Mouse (Mus musculus): ENCODE measurements around the gene Lrrc58.

Gene Lrrc58

DNA sequence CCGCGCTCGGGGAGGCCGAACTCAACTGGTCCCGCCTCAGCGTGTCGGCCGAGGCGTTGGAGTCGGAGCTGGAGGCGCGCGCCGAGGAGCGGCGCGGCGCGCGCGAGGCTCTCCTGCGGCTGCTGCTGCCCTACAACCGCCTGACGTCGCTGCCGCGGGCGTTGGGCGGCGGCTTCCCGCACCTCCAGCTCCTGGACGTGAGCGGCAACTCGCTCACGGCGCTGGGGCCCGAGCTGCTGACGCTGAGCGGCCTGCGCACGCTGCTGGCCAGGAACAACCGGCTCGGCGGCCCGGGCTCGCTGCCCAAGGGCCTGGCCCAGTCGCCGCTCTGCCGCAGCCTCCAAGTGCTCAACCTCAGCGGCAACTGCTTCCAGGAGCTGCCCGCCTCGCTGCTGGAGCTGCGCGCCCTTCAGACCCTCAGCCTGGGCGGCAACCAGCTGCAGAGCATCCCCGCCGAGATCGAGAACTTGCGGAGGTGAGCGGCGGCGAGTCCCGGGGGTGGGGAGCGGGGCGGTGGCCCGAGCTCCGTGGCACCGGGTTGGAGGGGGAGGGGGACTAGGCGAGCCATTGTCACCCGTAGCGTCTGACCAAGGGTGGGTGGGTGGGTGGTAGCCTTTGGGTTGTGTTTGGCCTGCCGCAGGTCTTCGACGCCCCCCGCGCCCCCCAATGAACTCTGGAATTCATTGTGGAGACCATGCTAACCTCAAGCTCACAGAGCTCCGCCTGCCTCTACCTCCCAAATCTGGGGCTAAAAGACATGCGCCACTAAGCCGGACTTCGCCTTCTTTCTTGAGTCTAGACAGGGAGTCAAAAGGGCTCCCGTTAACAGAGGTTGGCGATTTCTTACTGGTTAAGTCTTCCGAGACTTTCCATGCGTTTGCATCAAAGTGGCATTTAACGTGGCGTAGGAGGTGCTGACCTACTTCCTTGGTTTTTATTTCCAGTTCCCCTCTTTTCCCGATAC lies 599 bp downstream of the Lrrc58 start:
- peak; percentile 74 for DNase-seq (ENCODE audit: low read depth, low spot score)

DNA sequence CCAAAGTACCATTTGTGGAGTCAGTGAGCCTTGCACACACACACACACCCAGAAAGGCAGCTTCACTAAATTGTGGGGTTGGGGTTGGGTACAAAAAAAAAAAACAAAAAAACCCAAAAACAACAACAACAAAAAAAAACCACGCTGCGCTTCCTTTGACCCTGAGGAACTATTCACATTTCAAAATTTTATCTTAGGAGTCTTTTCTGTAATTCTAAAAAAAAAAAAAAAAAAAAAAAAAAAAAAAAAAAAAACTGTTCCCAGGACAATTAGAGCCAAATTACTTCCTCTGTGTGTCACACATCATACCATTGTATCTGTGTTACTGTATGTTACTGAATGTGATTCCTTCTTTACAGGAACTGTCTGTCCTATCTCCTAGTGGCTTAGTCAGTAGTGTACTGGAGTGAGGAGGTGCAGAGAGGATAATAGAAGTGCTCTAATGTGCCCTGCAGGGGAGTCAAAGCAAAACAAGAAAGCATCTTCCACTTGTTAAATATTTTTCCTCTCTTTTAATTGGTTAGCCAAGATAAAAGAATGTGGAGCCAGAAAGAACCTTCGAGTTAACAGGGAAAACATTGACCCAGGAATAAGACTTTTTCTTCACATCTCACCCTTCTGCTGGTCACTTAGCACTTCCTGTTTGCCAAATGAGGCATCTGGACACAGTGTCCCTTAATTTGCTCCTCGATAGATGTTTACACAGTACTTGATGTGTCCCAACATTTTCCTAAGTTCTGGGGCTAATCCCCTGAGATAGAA lies 1.5 kb downstream of the Lrrc58 start:
- peak; percentile 30 for DNase-seq (ENCODE audit: low read depth, low spot score)

DNA sequence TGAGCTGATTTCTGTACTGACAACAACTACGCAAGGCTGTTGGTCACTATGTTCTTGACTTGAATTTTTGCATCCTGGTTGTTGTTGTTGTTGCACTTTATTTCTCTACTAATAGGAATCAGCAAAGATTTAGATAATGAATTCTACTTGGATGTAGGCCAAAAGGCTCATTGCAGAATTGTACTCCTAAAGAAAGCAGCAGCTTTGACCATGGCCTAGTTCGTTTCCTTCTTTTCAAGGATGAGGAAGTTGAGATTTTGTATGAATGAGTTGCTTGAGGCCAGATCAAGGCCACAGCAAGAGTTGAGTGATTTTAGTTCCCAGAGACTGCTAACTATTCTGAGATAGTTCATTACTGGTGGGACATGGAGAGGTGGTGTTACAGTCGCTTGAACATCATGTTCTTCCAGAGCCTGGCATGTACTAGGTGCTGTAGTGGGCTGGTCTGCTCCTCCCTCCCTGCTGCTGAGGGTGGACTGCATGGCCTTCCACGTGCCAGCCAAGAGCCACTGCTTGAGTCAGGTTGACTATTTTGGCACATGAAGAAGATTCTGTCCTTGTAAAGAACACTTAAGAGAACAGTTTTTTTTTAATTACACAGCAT lies 3.0 kb downstream of the Lrrc58 start:
- no peak for DNase-seq (ENCODE audit: low read depth, low spot score)

DNA sequence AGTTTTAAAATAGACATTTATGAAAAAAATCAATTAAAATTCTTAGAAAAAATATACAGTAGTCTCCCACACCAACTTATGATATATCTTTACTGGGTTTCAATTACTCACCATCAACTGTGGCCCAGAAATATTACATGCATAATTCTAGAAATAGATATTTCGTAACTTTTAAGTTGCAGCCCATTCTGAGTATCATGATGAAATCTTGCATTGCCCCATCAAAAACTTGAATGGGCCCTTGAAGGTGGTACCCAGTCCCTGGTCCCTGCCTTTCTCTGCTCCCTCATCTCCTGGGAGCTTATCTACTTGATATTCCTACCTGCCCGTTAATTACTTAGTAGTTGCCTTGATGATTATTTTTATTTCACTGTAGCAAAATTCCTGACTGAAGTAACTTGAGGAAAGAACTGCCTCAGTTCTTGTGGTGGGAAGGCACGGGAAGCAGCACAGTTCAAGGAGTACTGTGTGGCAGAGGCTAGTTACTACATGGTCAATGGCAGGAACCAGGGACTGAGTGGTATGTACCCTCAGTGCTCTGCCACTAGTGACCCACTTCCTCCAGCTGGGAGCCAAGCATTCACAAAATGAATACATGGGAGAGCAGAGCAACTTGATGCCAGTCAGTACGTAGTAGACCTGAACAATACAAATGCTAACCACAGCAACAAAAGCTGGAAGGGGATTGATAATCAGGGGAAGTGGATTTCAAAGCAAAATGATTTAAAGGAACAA lies 6.5 kb downstream of the Lrrc58 start:
- DNase-seq (ENCODE audit: low read depth, low spot score): no peak

DNA sequence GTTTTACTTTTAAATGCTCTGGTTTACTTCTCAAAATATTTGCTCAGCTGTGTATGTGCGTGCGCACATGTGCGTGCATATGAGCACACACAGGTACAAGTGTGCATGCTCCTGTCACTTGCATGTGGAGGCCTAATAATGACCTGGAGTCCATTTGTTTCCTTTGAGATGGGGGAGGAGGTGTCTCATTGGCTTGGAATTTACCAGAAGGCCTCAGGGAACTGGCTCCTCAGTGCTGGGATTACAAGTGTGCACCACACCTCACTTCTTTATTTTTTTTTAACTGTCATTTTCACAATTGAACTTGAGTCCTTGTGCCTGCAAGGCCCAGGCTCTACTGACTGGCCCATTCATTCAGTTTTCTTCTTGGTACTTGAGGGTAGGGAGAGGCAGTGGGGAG lies 9.2 kb downstream of the Lrrc58 start:
- DNase-seq (ENCODE audit: low read depth, low spot score): no peak

DNA sequence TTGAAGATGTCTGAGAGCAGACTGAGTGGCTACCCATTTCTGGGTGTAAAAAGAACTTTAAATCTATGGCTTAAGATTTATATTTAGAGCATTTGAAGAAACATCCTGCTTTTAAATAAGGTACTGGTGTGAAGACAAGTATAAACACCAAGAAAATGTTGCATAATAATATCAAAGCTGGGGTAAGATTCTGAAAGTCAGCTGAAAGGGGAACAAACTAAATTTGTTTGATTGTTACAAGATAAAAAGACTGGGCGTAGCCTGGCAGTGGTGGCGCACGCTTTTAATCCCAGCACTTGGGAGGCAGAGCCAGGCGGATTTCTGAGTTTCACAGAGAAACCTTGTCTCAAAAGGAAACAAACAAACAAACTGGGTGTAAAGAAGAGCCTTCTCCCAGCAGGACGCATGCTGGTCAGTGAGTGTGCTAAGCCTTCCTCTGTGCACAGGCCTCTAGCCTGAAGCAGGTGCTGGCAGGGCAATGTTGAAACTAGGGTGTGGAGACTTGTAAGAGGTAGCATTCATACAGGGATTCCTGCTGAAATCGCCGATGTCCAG lies 10.8 kb downstream of the Lrrc58 start:
- DNase-seq (ENCODE audit: low read depth, low spot score): no peak

DNA sequence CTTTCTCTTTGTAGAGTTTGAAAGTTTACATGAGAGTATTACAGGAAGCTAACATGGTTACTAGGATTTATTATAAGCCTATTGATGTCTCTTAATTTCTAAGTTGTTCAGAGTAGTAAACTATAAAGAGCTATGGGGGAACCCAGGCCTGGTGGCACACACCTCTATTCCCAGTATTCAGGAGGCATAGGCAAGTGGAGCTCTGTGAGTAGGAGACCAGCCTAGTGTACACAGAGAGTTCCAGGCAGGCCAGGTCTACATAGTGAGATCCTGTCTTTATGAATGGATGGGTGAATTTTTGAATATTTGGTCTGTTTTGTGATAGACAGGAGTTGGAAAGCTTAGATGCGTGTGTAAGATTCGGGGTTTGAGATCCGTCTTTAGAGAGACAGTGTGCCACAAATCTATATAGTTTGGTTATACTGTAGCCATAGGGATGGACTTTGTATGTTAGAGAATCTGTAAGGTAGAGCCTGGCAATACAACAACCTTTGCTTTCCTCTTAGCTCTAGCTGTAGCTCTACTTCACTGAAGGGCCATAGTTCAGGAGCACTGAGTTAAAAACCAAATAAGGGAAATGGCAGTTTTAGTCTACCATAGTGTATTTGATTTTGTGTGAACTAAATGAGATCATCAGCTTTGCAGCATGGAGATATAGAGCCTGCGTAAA lies 11.7 kb downstream of the Lrrc58 start:
- DNase-seq (ENCODE audit: low read depth, low spot score): no peak

DNA sequence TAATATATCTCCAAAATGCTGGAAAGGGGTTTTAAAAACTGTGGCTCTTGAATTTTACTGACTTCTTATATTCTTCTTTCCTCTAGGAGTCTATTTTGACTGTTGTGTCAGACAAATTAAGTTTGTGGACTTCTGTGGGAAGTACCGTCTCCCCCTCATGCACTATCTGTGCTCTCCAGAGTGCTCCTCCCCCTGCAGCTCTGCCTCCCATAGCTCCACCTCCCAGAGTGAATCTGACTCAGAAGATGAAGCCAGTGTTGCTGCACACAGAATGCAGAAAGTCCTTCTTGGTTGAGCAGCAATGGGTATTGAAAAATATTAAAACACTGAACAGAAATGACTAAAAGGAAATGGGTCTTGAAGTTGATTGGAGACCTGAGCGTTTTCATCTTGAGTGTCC lies 13.0 kb downstream of the Lrrc58 start:
- DNase-seq (ENCODE audit: low read depth, low spot score): peak; percentile 14

DNA sequence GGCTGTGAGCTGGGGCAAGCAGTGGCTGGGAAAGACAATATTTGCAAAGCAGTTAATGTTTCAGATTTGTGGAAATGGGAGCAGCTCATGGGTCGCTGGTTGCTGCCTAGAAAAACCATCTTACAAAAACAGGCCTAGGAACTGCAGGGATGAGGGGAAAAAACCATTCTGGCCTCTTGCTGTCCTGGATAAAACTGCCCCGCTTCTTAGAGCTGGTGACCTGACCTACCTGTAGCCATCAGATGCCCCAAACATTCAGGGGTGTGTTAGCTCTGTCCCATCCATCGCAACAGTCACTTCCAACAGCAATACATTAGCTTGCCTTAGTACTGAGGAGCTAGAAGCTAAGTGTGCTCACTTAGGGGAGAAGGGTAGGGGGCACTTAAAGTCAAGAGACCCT lies 20.8 kb downstream of the Lrrc58 start:
- DNase-seq (ENCODE audit: low read depth, low spot score): no peak

DNA sequence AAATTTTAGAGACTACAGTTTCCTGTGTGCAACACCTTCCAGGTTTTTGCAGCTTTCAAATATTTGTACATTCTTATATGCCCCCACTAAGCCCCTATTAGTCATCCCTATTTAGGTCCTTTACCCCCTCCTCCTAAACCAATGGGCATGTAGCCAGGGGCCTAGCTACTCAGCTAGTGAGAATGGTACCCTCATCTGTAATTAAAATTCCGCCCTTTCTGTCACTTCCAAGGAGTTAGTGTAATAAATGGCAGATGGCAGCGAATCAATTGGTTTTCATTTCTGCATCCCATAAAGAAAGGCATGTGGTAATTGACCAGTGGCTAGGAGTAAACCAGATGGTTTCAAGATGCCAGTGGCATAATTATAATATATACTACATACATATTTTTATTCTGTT lies 24.5 kb downstream of the Lrrc58 start:
- DNase-seq (ENCODE audit: low read depth, low spot score): no peak

DNA sequence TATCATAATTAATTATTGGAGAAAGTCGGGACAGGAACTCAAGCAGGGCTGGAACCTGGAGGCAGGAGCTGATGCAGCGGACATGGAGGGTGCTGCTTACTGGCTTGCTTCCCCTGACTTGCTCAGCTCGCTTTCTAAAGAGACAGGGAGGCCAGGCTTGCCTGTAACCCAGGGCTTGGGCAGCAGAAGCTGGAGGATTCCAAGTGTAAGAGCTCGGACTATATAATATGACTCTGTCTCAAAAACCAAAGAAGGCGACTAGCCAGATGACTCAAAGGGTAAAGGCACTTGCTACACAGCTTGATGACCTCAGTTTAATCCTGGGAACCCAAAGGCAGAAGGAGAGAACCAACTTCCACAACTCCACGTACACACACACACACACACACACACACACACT lies 25.2 kb downstream of the Lrrc58 start:
- no peak for DNase-seq (ENCODE audit: low read depth, low spot score)

DNA sequence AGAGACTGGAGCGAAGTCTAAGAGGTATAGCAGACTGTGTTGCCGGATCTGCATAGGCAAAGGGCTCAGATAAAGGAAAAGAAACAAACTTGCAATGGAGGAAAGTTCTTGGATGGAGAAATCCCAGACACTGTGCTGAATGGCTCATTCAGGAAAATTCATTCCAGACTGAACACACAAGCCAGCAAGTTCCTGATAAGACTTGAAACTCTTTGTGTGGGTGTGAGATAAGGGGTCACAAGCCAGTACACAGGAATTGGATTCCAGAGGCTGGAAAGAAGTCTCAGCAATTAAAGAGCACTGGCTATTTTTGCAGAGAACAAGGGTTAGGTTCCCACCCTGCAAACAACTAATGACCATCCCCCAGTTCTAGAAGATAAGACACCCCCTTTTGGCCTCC lies 25.8 kb downstream of the Lrrc58 start:
- no peak for DNase-seq (ENCODE audit: low read depth, low spot score)

DNA sequence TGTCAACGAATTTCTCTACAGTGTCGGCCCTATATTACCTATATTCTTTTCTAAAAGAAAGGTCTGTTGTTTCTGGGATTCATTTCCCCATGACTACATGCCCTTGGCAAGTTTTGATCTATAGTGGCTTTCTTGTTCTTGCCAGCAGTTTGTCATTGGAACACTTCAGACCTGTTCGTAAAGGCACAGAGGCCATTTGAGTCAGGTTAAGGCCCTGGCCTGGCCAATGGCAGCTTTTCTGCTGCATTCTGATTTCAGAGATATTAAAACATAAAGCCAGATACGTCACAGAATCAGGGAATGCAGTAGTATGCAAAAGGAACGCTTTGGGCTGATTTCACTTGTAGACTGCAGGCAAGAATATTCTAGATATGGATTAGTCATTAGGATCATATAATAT lies 30.6 kb downstream of the Lrrc58 start:
- no peak for DNase-seq (ENCODE audit: low read depth, low spot score)

DNA sequence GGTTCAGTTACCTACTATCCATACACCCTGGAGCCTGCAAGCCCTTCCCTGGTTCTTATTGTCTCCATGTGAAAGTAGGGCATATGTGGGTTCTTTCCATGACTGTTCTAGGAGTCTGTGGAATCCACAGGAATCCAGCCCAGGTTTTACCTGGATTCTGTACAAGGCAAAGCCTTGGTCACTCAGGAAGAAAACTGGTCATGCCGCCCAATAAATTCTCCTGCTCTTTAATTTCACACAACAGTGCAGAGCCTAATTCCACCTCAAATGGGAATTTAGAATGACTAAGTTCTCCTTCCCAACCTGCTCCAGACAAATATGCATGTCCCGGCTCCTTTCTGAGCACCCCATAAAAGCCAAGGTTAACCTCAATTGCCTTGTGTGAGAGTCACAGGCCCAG lies 31.2 kb downstream of the Lrrc58 start:
- no peak for DNase-seq (ENCODE audit: low read depth, low spot score)

DNA sequence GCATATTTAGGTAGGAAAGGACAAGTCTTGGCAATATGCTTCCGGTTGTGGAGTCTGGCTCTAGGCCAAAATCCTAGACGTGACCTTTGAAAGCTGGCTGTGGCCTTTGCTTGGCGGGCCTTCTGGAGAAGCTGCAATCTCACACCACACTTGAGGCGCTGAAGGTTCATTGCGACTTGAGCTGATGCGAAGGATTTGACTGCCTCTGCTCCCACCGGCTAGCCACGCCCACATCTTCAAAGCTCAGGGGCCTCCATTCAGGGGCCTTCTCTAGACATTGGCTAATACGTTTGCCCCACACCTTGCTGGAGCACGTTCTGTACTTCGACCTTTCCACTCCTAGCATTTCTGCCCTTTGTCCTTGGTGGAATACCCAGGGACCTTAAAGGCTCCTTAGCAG lies 33.1 kb downstream of the Lrrc58 start:
- DNase-seq (ENCODE audit: low read depth, low spot score): peak; percentile 26

DNA sequence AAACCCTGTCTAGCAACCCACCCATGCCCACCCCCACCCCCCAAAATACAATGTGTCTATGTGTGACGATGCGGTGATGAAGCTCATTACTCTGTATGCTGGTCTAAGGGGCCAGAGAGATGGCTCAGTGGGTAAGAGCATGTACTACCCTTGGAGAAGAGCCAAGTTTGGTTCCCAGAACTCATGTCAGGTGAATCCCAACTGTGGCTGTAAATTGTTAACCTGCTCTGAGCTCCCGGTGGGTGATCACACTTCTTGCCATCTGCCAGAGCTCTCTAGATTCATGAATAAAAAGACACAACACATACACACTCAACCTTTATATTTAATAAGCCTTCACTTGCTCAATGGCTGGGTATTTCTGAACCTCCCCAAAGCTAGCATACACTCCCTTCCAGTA lies 38.3 kb downstream of the Lrrc58 start:
- DNase-seq (ENCODE audit: low read depth, low spot score): no peak

DNA sequence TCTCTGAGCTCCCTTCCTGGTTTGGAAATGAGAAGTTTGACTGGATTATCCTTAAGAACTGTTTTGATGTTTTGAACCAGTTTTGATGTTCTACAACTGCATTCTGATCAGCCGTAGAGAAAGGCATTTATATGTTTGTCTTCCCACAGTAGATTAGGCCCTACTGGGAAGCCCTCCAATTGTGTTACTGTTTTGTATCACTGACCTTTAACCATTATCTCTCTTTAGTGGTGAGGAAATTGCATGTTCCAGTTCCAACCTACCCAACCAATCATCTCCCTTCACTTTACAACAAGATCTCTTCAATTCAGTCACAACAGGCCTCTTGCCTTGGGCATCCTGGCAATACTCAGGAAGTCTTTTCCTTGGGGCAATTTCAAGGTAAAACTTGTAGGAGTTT lies 42.9 kb downstream of the Lrrc58 start:
- no peak for DNase-seq (ENCODE audit: low read depth, low spot score)

DNA sequence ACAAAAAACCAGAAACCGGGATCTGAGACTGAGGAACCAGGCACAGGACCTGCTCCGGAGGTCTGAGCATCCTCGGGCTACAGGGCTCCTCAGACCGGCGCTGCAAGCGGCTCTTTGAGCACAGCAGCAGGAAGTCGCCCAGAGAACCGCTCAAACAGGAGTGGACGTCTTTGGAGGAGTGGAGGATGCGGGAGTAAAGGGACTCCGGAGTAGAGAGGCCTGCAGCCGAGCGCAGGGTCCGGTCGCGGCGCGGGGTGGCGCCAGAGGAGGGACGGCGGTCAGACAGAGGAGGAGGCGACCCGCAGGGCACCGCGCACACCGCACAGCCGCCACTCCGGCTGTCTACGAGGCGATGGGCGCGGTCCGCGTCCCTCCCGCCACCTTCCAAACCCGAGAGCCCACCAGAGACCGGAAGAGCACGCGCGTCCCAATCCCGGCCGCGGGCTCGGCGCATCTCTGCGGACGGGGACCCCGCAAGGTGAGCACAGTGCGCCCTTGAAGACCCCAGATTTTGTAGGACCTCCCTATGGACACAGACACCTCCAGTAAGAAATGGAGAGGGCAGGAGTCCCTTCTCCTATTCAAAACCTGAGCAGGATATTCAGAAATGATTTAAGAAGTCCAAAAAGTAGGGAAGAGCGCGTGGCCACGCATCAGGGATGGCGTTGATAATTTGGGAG lies 48.1 kb downstream of the Lrrc58 start, which contains the start of gene Gpr156:
TSS of gene Gpr156 (plus strand) at position 359 of the 680 bp plus-strand sequence.
- DNase-seq (ENCODE audit: low read depth, low spot score): peak; percentile 35

DNA sequence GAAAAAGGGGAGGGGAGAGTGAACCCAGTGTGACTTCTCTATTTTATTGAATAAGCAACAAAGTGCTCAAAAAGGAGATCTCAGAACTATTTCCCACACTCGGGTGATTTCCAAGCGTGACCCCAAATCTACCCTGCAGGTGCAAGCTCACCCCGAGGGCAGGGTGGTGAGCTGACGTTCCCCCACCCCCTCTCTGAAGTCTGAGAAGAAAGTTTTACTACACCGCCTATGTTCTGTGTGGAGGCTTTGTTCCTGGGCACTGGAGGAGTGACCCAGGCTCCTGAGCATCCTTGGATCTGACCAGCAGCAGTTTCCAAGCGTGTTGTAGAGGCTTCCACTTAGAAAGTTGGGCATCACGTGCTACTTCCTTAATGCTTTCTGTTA lies 48.6 kb downstream of the Lrrc58 start:
- no peak for DNase-seq (ENCODE audit: low read depth, low spot score)

DNA sequence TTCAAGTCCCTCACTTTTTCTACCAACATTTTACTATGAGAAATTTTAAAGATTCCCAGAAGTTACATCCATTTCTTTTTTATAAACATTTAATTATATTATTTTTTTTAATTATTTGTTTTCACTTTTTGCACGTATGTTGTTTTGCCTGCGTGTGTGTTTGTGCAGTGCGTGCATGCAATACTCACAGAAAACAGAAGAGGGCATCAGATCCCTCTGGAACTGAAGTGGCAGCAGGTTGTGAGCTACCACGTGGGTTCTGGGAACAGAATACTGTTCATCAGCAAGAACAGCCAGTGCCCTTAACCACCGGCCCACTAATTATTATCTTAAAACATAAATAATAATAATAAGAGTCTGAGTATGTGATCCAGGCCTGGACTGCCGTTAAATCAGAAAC lies 50.8 kb downstream of the Lrrc58 start:
- DNase-seq (ENCODE audit: low read depth, low spot score): peak; percentile 78
